In genomic region chr9:72696508-72696907, GRCm38 (mm10) we compare ENCODE assay signal across 26 mouse cellular contexts. TPM values are rescaled to one million over a fixed set of nuclear protein-coding genes. Genes with fewer than 3 reads are reported as not detected.
DNase-seq lines count a peak whose midpoint lies in the region; ATAC-seq and TF ChIP-seq lines count a peak whose summit lies in the region.
"Had no signal": no experiment of that assay in that cellular context is flagged by ENCODE, and none has a peak within 500 bp of the region (broad histone marks: within the 10 kb centered on the region; RNA-seq: fewer than 3 reads in every experiment).

No protein-coding gene starts in this region.

- peak overlapping the region; percentile 96 for H3K27ac ChIP-seq in gastrocnemius, adult 2 months
- H3K27ac ChIP-seq in heart, postnatal 0 days (ENCODE audit: low read depth) = peak overlapping the region; percentile 31
- H3K27ac ChIP-seq in embryonic facial prominence, embryonic 14.5 days (replicated peaks; ENCODE audit: low read depth, low read length) = no peak overlapping the region
- H3K27ac ChIP-seq in limb, embryonic 15.5 days = 0 out of 2 replicates have a peak overlapping the region, but pooled peaks have one; percentile 4
- no peak overlapping the region for H3K27ac ChIP-seq in cerebellum, adult 2 months (ENCODE audit: insufficient read depth, low read length)
- H3K27ac ChIP-seq: hindbrain, embryonic 12.5 days; liver, embryonic 15.5 days; midbrain, embryonic 10.5 days; midbrain, embryonic 15.5 days; neural tube, embryonic 15.5 days; stomach, embryonic 15.5 days had no signal

- no peak for TF ChIP-seq EP300 in heart, postnatal 0 days (IDR thresholded peaks at IDR 0.05; ENCODE audit: low read depth)

- ATAC-seq in heart, postnatal 0 days (ENCODE audit: insufficient read depth, low read depth) = no peak
- no peak for ATAC-seq in embryonic facial prominence, embryonic 14.5 days (ENCODE audit: low read depth)
- ATAC-seq in limb, embryonic 15.5 days (ENCODE audit: insufficient number of reproducible peaks, low FRiP score, low TSS enrichment, low read depth) = no peak
- ATAC-seq: activated CD4-positive, CD25-positive, alpha-beta regulatory T cell, adult 4 months; CD4-positive, CD25-positive, alpha-beta regulatory T cell, adult 4 months; forebrain, embryonic 16.5 days; intestine, postnatal 0 days; midbrain, embryonic 15.5 days had no signal

- peak overlapping the region; percentile 71 for H3K4me3 ChIP-seq in gastrocnemius, adult 2 months
- H3K4me3 ChIP-seq in heart, postnatal 0 days (ENCODE audit: low read depth, low read length) = no peak overlapping the region
- no peak overlapping the region for H3K4me3 ChIP-seq in embryonic facial prominence, embryonic 14.5 days (ENCODE audit: low read depth, low read length)
- no peak overlapping the region for H3K4me3 ChIP-seq in limb, embryonic 15.5 days
- no peak overlapping the region for H3K4me3 ChIP-seq in cerebellum, adult 2 months (replicated peaks; ENCODE audit: insufficient read depth, low read depth, low read length)
- H3K4me3 ChIP-seq: erythroblast, embryonic 14.5 days; hindbrain, embryonic 12.5 days; liver, embryonic 15.5 days; midbrain, embryonic 10.5 days; midbrain, embryonic 15.5 days; neural tube, embryonic 15.5 days; stomach, embryonic 15.5 days had no signal

- 25% methylated on average over 3 of the region's 3 CpGs for WGBS in heart, postnatal 0 days
- WGBS in embryonic facial prominence, embryonic 14.5 days = 41% methylated on average over 3 of the region's 3 CpGs
- WGBS in limb, embryonic 15.5 days = 34% methylated on average over 3 of the region's 3 CpGs
- WGBS in cerebellum, adult 2 months = 34% methylated on average over 3 of the region's 3 CpGs

- no peak overlapping the region for H3K9ac ChIP-seq in heart, postnatal 0 days (replicated peaks; ENCODE audit: low read depth, low read length)
- 0 out of 2 replicates have a peak overlapping the region, but pooled peaks have one; percentile 3 for H3K9ac ChIP-seq in embryonic facial prominence, embryonic 14.5 days (ENCODE audit: low read depth, low read length)
- H3K9ac ChIP-seq in limb, embryonic 15.5 days = no peak overlapping the region
- H3K9ac ChIP-seq: hindbrain, embryonic 12.5 days; liver, embryonic 15.5 days; lung, embryonic 14.5 days; midbrain, embryonic 15.5 days; neural tube, embryonic 15.5 days; stomach, embryonic 15.5 days had no signal

- H3K9me3 ChIP-seq in heart, postnatal 0 days (replicated peaks; ENCODE audit: control insufficient read depth, low read length) = no peaks in the 10 kb centered on the region
- no peaks in the 10 kb centered on the region for H3K9me3 ChIP-seq in embryonic facial prominence, embryonic 14.5 days (ENCODE audit: control insufficient read depth, low read length)
- no peaks in the 10 kb centered on the region for H3K9me3 ChIP-seq in limb, embryonic 15.5 days
- H3K9me3 ChIP-seq: hindbrain, embryonic 12.5 days; liver, embryonic 15.5 days; midbrain, embryonic 10.5 days; midbrain, embryonic 15.5 days; neural tube, embryonic 15.5 days; stomach, embryonic 15.5 days had no signal

- H3K36me3 ChIP-seq in heart, postnatal 0 days (replicated peaks; ENCODE audit: control insufficient read depth, insufficient read depth, low read length) = peaks cover 53% of the 10 kb centered on the region
- peaks cover 81% of the 10 kb centered on the region for H3K36me3 ChIP-seq in embryonic facial prominence, embryonic 14.5 days (ENCODE audit: control insufficient read depth, insufficient read depth, low read length)
- H3K36me3 ChIP-seq in limb, embryonic 15.5 days = peaks cover 58% of the 10 kb centered on the region

- TF ChIP-seq POLR2A in cerebellum, adult 2 months (IDR thresholded peaks at IDR 0.05; ENCODE audit: borderline replicate concordance, insufficient read depth, low read length) = no peak

- no peaks in the 10 kb centered on the region for H3K27me3 ChIP-seq in heart, postnatal 0 days (ENCODE audit: control insufficient read depth, insufficient read depth, low read length)
- H3K27me3 ChIP-seq in embryonic facial prominence, embryonic 14.5 days (replicated peaks; ENCODE audit: control insufficient read depth, insufficient read depth, low read length) = no peaks in the 10 kb centered on the region
- H3K27me3 ChIP-seq in limb, embryonic 15.5 days = no peaks in the 10 kb centered on the region
- H3K27me3 ChIP-seq in cerebellum, adult 2 months (ENCODE audit: control insufficient read depth, insufficient read depth, low read length) = no peaks in the 10 kb centered on the region
- H3K27me3 ChIP-seq: hindbrain, embryonic 12.5 days; liver, embryonic 15.5 days; midbrain, embryonic 15.5 days; neural tube, embryonic 15.5 days; stomach, embryonic 15.5 days had no signal

- intact Hi-C loops in gastrocnemius, adult 2 months (cut with DNase I) = no loop called here
- intact Hi-C loops in gastrocnemius, postnatal 36 days (cut with DNase I) = no loop called here

- no peak for TF ChIP-seq CTCF in gastrocnemius, adult 2 months (IDR thresholded peaks at IDR 0.05)
- TF ChIP-seq CTCF in heart, postnatal 0 days (IDR thresholded peaks at IDR 0.05; ENCODE audit: low read depth) = no peak
- TF ChIP-seq CTCF in cerebellum, adult 2 months (IDR thresholded peaks at IDR 0.05; ENCODE audit: borderline replicate concordance, insufficient read depth, low read depth, low read length) = no peak

- peak; percentile 55 for DNase-seq in gastrocnemius, adult 2 months
- no peak for DNase-seq in gastrocnemius, postnatal 36 days
- no peak for DNase-seq in heart, postnatal 0 days (ENCODE audit: low spot score)
- no peak for DNase-seq in heart, postnatal 4 days
- no peak for DNase-seq in embryonic facial prominence, embryonic 14.5 days (ENCODE audit: low spot score)
- no peak for DNase-seq in cerebellum, adult 2 months
- DNase-seq: adrenal gland, adult 2 months; cerebellum, adult 8-10 months; cerebellum, postnatal 25 days; kidney, postnatal 25 days; lung, embryonic 14.5 days; lung, postnatal 14 days; retina, postnatal 1 day; right cerebral cortex, postnatal 14 days had no signal

- H3K4me2 ChIP-seq in heart, postnatal 0 days (ENCODE audit: low read depth, low read length) = no peak overlapping the region
- H3K4me2 ChIP-seq in embryonic facial prominence, embryonic 14.5 days (ENCODE audit: low read depth, low read length) = peak overlapping the region; percentile 16; the same call in 1 of the 2 replicates
- H3K4me2 ChIP-seq in limb, embryonic 15.5 days = 0 out of 2 replicates have a peak overlapping the region, but pooled peaks have one; percentile 5
- H3K4me2 ChIP-seq: hindbrain, embryonic 12.5 days; liver, embryonic 15.5 days; lung, embryonic 14.5 days; midbrain, embryonic 15.5 days; neural tube, embryonic 15.5 days; stomach, embryonic 15.5 days had no signal

- H3K4me1 ChIP-seq in heart, postnatal 0 days (ENCODE audit: control insufficient read depth, insufficient read depth) = peaks cover 54% of the 10 kb centered on the region
- peaks cover 54% of the 10 kb centered on the region for H3K4me1 ChIP-seq in embryonic facial prominence, embryonic 14.5 days (ENCODE audit: control insufficient read depth, insufficient read depth, low read length)
- H3K4me1 ChIP-seq in limb, embryonic 15.5 days = peaks cover 60% of the 10 kb centered on the region
- H3K4me1 ChIP-seq in cerebellum, adult 2 months (ENCODE audit: control insufficient read depth, insufficient read depth, low read length) = peaks cover 23% of the 10 kb centered on the region

RNA-seq across cellular contexts. Expression of gene Nedd4, which starts 34.4 kb away (rescaled TPM):
- 100 to 1,000 TPM; 273 to 325 TPM for total RNA-seq in gastrocnemius, adult 2 months (2021)
- 100 to 1,000 TPM; 250 to 283 TPM for total RNA-seq in gastrocnemius, postnatal 36 days (2021)
- 444 and 493 TPM in 2 replicates for total RNA-seq in heart, postnatal 0 days (2014; rRNA removed; ENCODE audit: low replicate concordance)
- 294 and 303 TPM in 2 replicates for polyA plus RNA-seq in heart, postnatal 0 days (2015; fragmentation: Nextera tagmentation; extraction: Ambion mirVana)
- 100 to 1,000 TPM; 610 to 637 TPM for total RNA-seq in heart, postnatal 4 days (2021)
- 649 and 733 TPM in 2 replicates for polyA plus RNA-seq in embryonic facial prominence, embryonic 14.5 days (2014; fragmentation: Nextera tagmentation; extraction: Ambion mirVana)
- polyA plus RNA-seq in limb, embryonic 15.5 days (2015; fragmentation: Nextera tagmentation; extraction: Ambion mirVana) = 569 and 579 TPM in 2 replicates
- polyA plus RNA-seq in cerebellum, adult 2 months (2012; rRNA removed) = 248 and 269 TPM in 2 replicates

Comparison
In these comparisons a context has a peak if more than half of its experiments do, and no peak if none do; other contexts are left out.
1. H3K27ac ChIP-seq: peak in gastrocnemius, adult 2 months (single experiment), heart, postnatal 0 days (single experiment) and limb, embryonic 15.5 days (single experiment); none in embryonic facial prominence, embryonic 14.5 days (single experiment) and cerebellum, adult 2 months (single experiment).